Mouse (Mus musculus) liver, embryonic 13.5 days (tissue): ENCODE measurements around the gene Dennd6b. TPM values are rescaled to one million over a fixed set of nuclear protein-coding genes. Genes with fewer than 3 reads are reported as not detected.

Experiments
- ATAC-seq: fragments of 200-750 bp; cut with Nextera tagmentation; 2 replicates; pipeline ENCODE4 v1.8.0; 2017; ENCODE audit warnings: low read depth, mild to moderate bottlenecking, moderate number of reproducible peaks, moderate library complexity
- DNase-seq: peaks from one replicate; pipeline ENCODE4 v3.0.0; 2022
- H3K27ac ChIP-seq: fragments of 300-500 bp; sonication (generic); 2 replicates; pipeline ENCODE4 v1.5.1; 2015; ENCODE audit warnings: moderate library complexity, mild to moderate bottlenecking, inconsistent platforms
- H3K27me3 ChIP-seq: fragments of 300-500 bp; sonication (generic); 2 replicates; pipeline ENCODE4 v1.6.1; 2015; ENCODE audit warnings: mild to moderate bottlenecking, inconsistent platforms
- H3K36me3 ChIP-seq: fragments of 300-500 bp; sonication (generic); 2 replicates; pipeline ENCODE4 v1.6.1; 2015; ENCODE audit warnings: mild to moderate bottlenecking, inconsistent platforms
- H3K4me1 ChIP-seq: fragments of 300-500 bp; sonication (generic); replicated peaks from 2 replicates; pipeline ENCODE4 v1.6.1; 2015; ENCODE audit warnings: inconsistent platforms
- H3K4me2 ChIP-seq: fragments of 300-500 bp; sonication (generic); 2 replicates; pipeline ENCODE4 v1.6.1; 2015; ENCODE audit warnings: inconsistent platforms, mild to moderate bottlenecking, moderate library complexity
- H3K4me3 ChIP-seq: fragments of 300-500 bp; sonication (generic); replicated peaks from 2 replicates; pipeline ENCODE4 v1.5.1; 2015; ENCODE audit warnings: mild to moderate bottlenecking, inconsistent platforms
- H3K9ac ChIP-seq: fragments of 300-500 bp; sonication (generic); 2 replicates; pipeline ENCODE4 v1.6.1; 2015; ENCODE audit warnings: mild to moderate bottlenecking, inconsistent platforms
- H3K9me3 ChIP-seq: fragments of 300-500 bp; sonication (generic); replicated peaks from 2 replicates; pipeline ENCODE4 v1.6.1; 2016; ENCODE audit warnings: inconsistent platforms
- WGBS: fragments of 180-500 bp; shearing (Covaris S2); methylation state at CpG from one replicate; pipeline ENCODE4 v1.1.7; 2015; ENCODE audit not compliant: insufficient replicate concordance; 5-methylcytosine and 5-hydroxymethylcytosine counted together
- microRNA-seq: library from miRNA; unstranded; fragments of <30 nt; microRNA quantifications from one replicate; pipeline ENCODE4, GENCODE M21; 2016
- polyA plus RNA-seq: library from polyadenylated mRNA; unstranded; fragments of >200 nt; fragmentation: Nextera tagmentation; extraction: Ambion mirVana; gene quantifications from 2 replicates; pipeline ENCODE4 v1.2.1, GENCODE M21; 2015

Dennd6b gene
- polyA plus RNA-seq, 1 experiment from 2014 or later: 3.0 TPM

GRCm38 (mm10) chr15:89141905-89142304, 54.4 kb downstream of the Dennd6b start:
- H3K4me1 ChIP-seq: peaks cover 20% of the 10 kb centered on the region
- H3K9me3 ChIP-seq: no peaks in the 10 kb centered on the region
- H3K27ac ChIP-seq: no peak overlapping the region
- H3K4me3 ChIP-seq: no peak overlapping the region
- 17% methylated on average over 4 of the region's 4 CpGs for WGBS
- peaks cover 98% of the 10 kb centered on the region for H3K27me3 ChIP-seq
- H3K9ac ChIP-seq: no peak overlapping the region
- ATAC-seq (no peak), DNase-seq (no peak)
- H3K4me2 ChIP-seq: no peak overlapping the region
- H3K36me3 ChIP-seq: no peaks in the 10 kb centered on the region

GRCm38 (mm10) chr15:89141443-89141842, 54.9 kb downstream of the Dennd6b start:
- WGBS: 22% methylated on average over 5 of the region's 5 CpGs
- H3K27me3 ChIP-seq: peaks cover 98% of the 10 kb centered on the region
- peaks cover 16% of the 10 kb centered on the region for H3K4me1 ChIP-seq
- no peak overlapping the region for H3K4me3 ChIP-seq
- H3K9me3 ChIP-seq: no peaks in the 10 kb centered on the region
- DNase-seq: no peak
- H3K36me3 ChIP-seq: no peaks in the 10 kb centered on the region
- no peak overlapping the region for H3K4me2 ChIP-seq
- ATAC-seq: no peak
- no peak overlapping the region for H3K9ac ChIP-seq
- no peak overlapping the region for H3K27ac ChIP-seq

- H3K9ac ChIP-seq: peak within 1 kb of the TSS; percentile 29; the same call in 1 of the 2 replicates
- no peaks in the 10 kb centered on the region for H3K9me3 ChIP-seq
- no peak for DNase-seq
- H3K36me3 ChIP-seq: no peaks in the 10 kb centered on the region
- no peak within 1 kb of the TSS for H3K27ac ChIP-seq
- ATAC-seq: 0 out of 2 replicates have a peak, but pooled peaks have one; percentile 30
- H3K27me3 ChIP-seq: peaks cover 98% of the 10 kb centered on the region
- peak within 1 kb of the TSS; percentile 47 for H3K4me3 ChIP-seq
- H3K4me1 ChIP-seq: peaks cover 12% of the 10 kb centered on the region; the same call in 1 of the 2 replicates
- peak within 1 kb of the TSS; percentile 59 for H3K4me2 ChIP-seq
- WGBS: under 1% methylated on average over 21 of the region's 21 CpGs
These were observed 55.5 kb downstream of the Dennd6b start, which contains the start of gene Mapk12 for GRCm38 (mm10) chr15:89140659-89141252. Mapk12 (minus strand) TSS chr15:89140703.

- Histone ChIP-seq H3K27ac (no peak overlapping the region), H3K36me3 (no peaks in the 10 kb centered on the region), H3K4me3 (peak overlapping the region; percentile 47), H3K9ac (peak overlapping the region; percentile 29; the same call in 1 of the 2 replicates), H3K27me3 (peaks cover 98% of the 10 kb centered on the region), H3K4me2 (peak overlapping the region; percentile 59), H3K9me3 (no peaks in the 10 kb centered on the region), H3K4me1 (peaks cover 12% of the 10 kb centered on the region; the same call in 1 of the 2 replicates)
- 1% methylated on average over 53 of the region's 53 CpGs for WGBS
- no peak for DNase-seq
- ATAC-seq: 0 out of 2 replicates have a peak, but pooled peaks have one; percentile 4
These were observed 56.1 kb downstream of the Dennd6b start for GRCm38 (mm10) chr15:89140048-89140658.

- Histone ChIP-seq H3K9ac (no peak overlapping the region), H3K27ac (no peak overlapping the region), H3K4me2 (no peak overlapping the region), H3K36me3 (no peaks in the 10 kb centered on the region), H3K4me1 (peaks cover 12% of the 10 kb centered on the region; the same call in 1 of the 2 replicates), H3K27me3 (peaks cover 90% of the 10 kb centered on the region), H3K9me3 (no peaks in the 10 kb centered on the region), H3K4me3 (no peak overlapping the region)
- 61% methylated on average over 6 of the region's 6 CpGs for WGBS
- no peak for DNase-seq
- no peak for ATAC-seq
These were observed 57.8 kb downstream of the Dennd6b start for GRCm38 (mm10) chr15:89138531-89138930.

GRCm38 (mm10) chr15:89138046-89138405, 58.3 kb downstream of the Dennd6b start:
- H3K9me3 ChIP-seq: no peaks in the 10 kb centered on the region
- 57% methylated on average over 7 of the region's 7 CpGs for WGBS
- H3K4me2 ChIP-seq: no peak overlapping the region
- no peaks in the 10 kb centered on the region for H3K36me3 ChIP-seq
- no peak overlapping the region for H3K27ac ChIP-seq
- H3K4me1 ChIP-seq: peaks cover 12% of the 10 kb centered on the region; the same call in 1 of the 2 replicates
- no peak overlapping the region for H3K9ac ChIP-seq
- no peak for ATAC-seq
- H3K27me3 ChIP-seq: peaks cover 86% of the 10 kb centered on the region
- DNase-seq: no peak
- no peak overlapping the region for H3K4me3 ChIP-seq

GRCm38 (mm10) chr15:89137378-89138045, 58.8 kb downstream of the Dennd6b start:
- no peak overlapping the region for H3K9ac ChIP-seq
- H3K4me3 ChIP-seq: no peak overlapping the region
- 57% methylated on average over 11 of the region's 11 CpGs for WGBS
- no peak overlapping the region for H3K27ac ChIP-seq
- DNase-seq (no peak), ATAC-seq (no peak)
- peaks cover 86% of the 10 kb centered on the region for H3K27me3 ChIP-seq
- no peaks in the 10 kb centered on the region for H3K36me3 ChIP-seq
- H3K9me3 ChIP-seq: no peaks in the 10 kb centered on the region
- H3K4me2 ChIP-seq: no peak overlapping the region
- H3K4me1 ChIP-seq: peaks cover 12% of the 10 kb centered on the region; the same call in 1 of the 2 replicates

GRCm38 (mm10) chr15:89136461-89137155, 59.7 kb downstream of the Dennd6b start:
- no peak for DNase-seq
- H3K4me2 ChIP-seq: no peak overlapping the region
- no peaks in the 10 kb centered on the region for H3K36me3 ChIP-seq
- peaks cover 12% of the 10 kb centered on the region; the same call in 1 of the 2 replicates for H3K4me1 ChIP-seq
- peaks cover 77% of the 10 kb centered on the region for H3K27me3 ChIP-seq
- WGBS: 67% methylated on average over 5 of the region's 5 CpGs
- no peak overlapping the region for H3K9ac ChIP-seq
- no peaks in the 10 kb centered on the region for H3K9me3 ChIP-seq
- no peak overlapping the region for H3K27ac ChIP-seq
- no peak overlapping the region for H3K4me3 ChIP-seq
- ATAC-seq: no peak

Small RNA genes lying within 50 kb of the gene (microRNA-seq; reads per million reads assigned to microRNA genes)
- gene Mir6958: 3.5 reads per million, percentile 5 among the genes with 10 or more reads in this experiment
- not detected for gene Mir7118

Other genes with a start within 250 kb of the Dennd6b start
- not detected in 2 replicates for gene Ttll8, start 242.1 kb downstream of the Dennd6b start, polyA plus RNA-seq
- gene Mlc1, start 217.5 kb downstream of the Dennd6b start, polyA plus RNA-seq: 0.03 TPM in 1 of 2 replicates, not detected in the other
- gene Mov10l1, start 213.6 kb downstream of the Dennd6b start, polyA plus RNA-seq: not detected in 2 replicates
- not detected in 2 replicates for gene Panx2, start 136.8 kb downstream of the Dennd6b start, polyA plus RNA-seq
- gene Trabd, start 121.4 kb downstream of the Dennd6b start, polyA plus RNA-seq: 16.4 and 16.6 TPM in 2 replicates
- 6.4 and 7.1 TPM in 2 replicates for gene Selenoo, start 107.4 kb downstream of the Dennd6b start, polyA plus RNA-seq
- gene Tubgcp6, start 73.4 kb downstream of the Dennd6b start, polyA plus RNA-seq: 6.5 and 6.7 TPM in 2 replicates
- 10.2 TPM in 2 replicates for gene Hdac10, start 67.8 kb downstream of the Dennd6b start, polyA plus RNA-seq
- 1.5 and 1.7 TPM in 2 replicates for gene Mapk12, start 55.8 kb downstream of the Dennd6b start, polyA plus RNA-seq
- 0.76 and 0.78 TPM in 2 replicates for gene Mapk11, start 46.9 kb downstream of the Dennd6b start, polyA plus RNA-seq
- gene Plxnb2, start 15.7 kb downstream of the Dennd6b start, polyA plus RNA-seq: 20.2 and 21.2 TPM in 2 replicates
- 16.2 and 17.1 TPM in 2 replicates for gene Ppp6r2, start 15.1 kb upstream of the Dennd6b start, polyA plus RNA-seq
- gene Sbf1, start 118.8 kb upstream of the Dennd6b start, polyA plus RNA-seq: 18.8 and 21.7 TPM in 2 replicates
- 1.4 and 2.4 TPM in 2 replicates for gene Adm2, start 126.2 kb upstream of the Dennd6b start, polyA plus RNA-seq
- gene Miox, start 137.9 kb upstream of the Dennd6b start, polyA plus RNA-seq: 5.6 and 6.8 TPM in 2 replicates
- gene Lmf2, start 159.2 kb upstream of the Dennd6b start, polyA plus RNA-seq: 26.1 and 30.2 TPM in 2 replicates
- 114 and 131 TPM in 2 replicates for gene Ncaph2, start 159.2 kb upstream of the Dennd6b start, polyA plus RNA-seq
- gene Sco2, start 177.3 kb upstream of the Dennd6b start, polyA plus RNA-seq: 4.1 and 4.5 TPM in 2 replicates
- 0.58 and 0.62 TPM in 2 replicates for gene Tymp, start 180.5 kb upstream of the Dennd6b start, polyA plus RNA-seq
- 0.56 and 0.59 TPM in 2 replicates for gene Odf3b, start 182.8 kb upstream of the Dennd6b start, polyA plus RNA-seq
- gene Klhdc7b, start 188.4 kb upstream of the Dennd6b start, polyA plus RNA-seq: not detected in 2 replicates
- not detected in 2 replicates for gene Syce3, start 214.0 kb upstream of the Dennd6b start, polyA plus RNA-seq
- gene Cpt1b, start 229.4 kb upstream of the Dennd6b start, polyA plus RNA-seq: 1.9 and 2.5 TPM in 2 replicates
- 1.1 and 1.5 TPM in 2 replicates for gene C730034F03Rik, start 233.1 kb upstream of the Dennd6b start, polyA plus RNA-seq
- 0.13 TPM in 1 of 2 replicates, not detected in the other for gene Gm44502, start 233.2 kb upstream of the Dennd6b start, polyA plus RNA-seq
- 27.3 and 29.2 TPM in 2 replicates for gene Chkb, start 233.4 kb upstream of the Dennd6b start, polyA plus RNA-seq